Mouse (Mus musculus): ENCODE results near the gene Atp6v0d1.

The Atp6v0d1 gene

DNA sequence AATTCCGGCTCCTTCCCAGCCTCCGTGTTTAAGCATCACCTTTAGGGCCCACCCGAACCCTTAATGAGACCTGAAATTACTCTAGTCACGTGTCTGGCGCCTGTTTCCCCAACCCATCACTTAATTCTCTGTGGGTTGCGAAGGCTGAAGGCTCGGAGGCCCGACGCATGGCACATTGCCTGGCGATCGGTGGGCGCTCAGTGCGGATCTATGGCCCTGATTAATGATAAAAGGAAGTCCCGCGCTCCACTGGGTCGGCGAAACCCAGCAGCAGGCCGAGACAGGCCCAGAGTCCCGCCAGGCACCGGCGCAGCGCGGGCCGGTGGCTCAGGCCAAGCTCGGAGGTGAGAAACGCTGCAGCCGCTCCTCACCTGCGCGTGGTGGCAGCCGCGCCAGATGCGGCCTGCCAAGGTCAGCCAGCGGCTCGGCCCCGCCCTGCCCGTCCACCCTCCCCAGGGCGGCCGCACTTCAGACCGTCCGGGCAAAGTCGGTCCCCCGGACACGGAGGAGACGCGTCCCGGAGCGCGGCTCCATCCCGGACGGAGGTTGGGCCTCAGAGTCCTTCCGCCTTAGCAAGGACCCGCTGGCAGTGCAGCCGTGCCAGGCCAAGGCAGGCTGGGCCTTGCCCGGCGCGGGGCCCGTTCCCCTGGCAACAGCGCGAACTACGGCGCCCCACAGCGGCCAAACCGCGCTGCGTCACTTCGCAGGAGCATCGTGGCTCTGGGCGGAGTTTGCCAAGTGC is 69.2 kb downstream of the Atp6v0d1 start, which contains the start of gene Zdhhc1:
Zdhhc1 (minus strand) TSS at position 464 of the 742 bp plus-strand sequence.
- DNase-seq: peak; percentile 65 to 82

DNA sequence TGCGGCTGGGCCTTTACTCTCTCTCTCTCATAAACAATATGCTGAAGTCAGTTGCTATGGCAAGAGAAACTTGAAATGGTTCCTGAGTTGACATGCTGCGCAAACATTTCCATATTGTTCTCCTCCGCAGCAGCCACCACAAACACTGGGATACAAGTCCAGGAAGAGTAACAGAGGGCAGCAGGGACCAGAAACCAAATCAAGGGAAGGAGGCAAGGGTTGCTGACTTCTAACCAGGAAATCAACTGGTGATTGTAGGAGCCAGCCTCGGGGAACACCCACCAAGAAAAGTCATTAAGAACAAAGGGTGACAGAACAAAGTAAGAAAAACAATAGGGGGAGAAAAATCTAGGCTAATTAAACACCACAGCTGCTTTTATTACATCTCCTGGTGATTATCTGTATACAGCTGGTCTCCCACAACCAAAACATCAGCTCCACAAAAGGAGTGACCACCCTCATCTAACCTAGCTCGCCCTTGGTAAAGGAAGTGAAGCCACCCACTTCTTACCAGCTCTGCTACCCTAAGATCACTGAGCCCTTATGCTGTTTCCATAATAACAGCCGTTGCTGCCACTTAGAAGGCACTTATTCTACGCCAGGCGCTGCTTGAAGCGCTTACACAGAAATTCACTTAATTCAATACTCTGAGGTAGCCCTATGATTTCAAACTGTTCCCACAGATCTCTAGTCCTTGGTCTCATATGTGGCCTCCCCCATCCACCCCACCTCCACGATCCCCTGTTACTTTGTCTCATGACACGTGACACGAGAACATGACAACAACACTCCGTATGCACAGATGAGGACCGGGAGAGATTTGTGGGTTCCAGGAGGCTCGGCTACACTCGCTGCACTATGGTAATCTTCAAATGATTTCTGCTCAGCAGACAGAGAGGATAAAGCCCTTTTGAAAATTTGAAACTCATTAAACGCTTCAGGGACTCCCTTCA is 70.2 kb downstream of the Atp6v0d1 start:
- no peak for DNase-seq

- DNase-seq: no peak
Measured at GRCm38 (mm10) chr8:105494566-105494965, 71.3 kb downstream of the Atp6v0d1 start.

GRCm38 (mm10) chr8:105493495-105493894 is 72.4 kb downstream of the Atp6v0d1 start:
- no peak for DNase-seq

DNA sequence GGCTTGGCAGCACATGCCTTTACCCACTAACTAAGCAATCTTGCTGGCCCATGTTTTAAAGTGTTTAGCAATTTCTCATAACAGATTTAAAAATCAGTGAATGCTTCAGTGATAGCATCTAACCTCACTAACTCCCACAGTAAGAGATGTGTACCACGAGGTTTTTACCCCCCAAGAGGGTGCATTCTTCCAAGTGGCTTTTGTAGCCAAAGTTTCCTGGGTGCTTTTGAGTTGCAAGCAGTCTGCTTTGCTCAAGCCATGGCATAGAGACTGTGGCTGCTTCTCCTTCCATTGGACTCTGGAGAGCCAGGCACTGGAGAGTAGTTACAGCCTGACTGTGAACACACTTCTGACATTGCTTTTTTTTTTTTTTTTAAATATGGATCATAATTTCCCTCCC is 76.6 kb downstream of the Atp6v0d1 start:
- DNase-seq: no peak

DNA sequence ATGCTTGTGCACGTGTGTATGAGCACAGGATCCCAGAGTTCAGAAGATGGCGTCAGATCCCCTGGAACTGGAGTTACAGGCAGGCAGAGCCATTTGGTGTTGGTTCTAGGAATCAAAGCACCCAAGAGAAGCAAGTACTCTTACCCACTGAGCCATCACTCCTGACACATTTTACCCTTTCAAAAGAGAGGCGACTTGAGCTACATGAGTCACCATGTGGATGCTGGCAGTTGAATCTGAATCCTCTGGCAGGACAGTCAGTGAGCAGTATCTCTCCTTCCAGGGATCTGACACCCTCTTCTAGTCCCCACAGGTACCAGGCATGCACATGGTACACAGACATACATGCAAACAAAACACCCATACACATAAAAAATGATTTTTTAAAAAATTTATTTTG is 77.8 kb downstream of the Atp6v0d1 start:
- no peak for DNase-seq

DNA sequence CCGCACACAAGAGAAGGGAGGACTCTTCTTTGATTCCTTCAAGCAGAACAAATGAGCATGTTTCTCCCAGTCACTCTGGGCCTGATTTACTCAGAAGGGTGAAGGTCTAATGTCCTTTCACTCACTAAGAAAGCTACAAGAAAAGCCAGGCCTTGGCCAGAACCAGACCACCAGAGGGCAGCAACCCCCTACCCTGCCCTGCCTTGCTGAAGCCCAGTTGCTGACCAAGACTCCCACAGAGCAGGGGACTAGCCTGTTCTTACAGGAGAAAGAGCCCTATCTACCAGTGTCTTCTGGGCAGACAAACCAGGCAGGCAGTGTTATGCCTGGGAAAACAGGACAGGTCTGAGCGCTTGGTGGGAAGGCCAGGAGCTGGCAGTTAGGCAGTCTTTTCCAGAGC is 81.5 kb downstream of the Atp6v0d1 start:
- DNase-seq: peak in 1 of 2 experiments; percentile 34

DNA sequence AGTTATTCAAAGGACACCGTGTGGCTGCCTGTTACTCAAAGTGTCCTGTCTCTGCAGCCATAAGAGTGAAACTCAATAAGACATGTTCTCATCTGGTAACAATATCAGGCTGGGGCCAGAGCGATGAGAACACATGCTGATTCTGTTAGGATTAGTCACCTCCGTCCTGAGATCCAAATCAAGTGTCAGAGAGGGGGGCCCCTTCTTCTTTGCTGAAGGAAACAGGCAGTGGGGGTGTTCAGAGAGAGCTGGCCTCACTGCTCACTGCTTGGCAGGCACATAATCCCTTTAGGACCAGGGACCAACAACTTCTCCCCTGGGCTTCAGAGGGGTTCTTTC is 81.8 kb downstream of the Atp6v0d1 start:
- no peak for DNase-seq

- DNase-seq: no peak
Measured at GRCm38 (mm10) chr8:105483212-105484029, 82.4 kb downstream of the Atp6v0d1 start.

GRCm38 (mm10) chr8:105482123-105482522 is 83.7 kb downstream of the Atp6v0d1 start:
- no peak for DNase-seq

DNA sequence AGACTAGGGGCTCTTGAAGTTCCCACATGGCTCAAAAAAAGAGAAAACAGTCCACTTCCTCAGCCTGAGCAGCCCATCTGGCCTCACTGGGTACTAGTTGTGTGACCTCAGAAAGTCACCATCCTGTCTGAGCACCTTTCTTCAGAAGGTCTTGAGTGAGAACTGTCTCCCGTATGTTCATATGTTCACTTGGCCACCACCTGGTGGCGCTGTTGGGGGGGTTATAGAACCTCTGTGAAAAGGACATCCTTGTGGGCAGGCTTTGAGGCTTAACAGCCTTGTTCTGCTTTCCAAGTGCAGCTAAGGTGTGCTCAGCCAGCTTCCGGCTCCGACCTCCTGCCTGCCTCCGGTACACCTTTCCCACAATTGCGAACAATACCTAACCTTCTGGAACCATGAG is 84.4 kb downstream of the Atp6v0d1 start:
- peak in 1 of 2 experiments; percentile 26 for DNase-seq

DNA sequence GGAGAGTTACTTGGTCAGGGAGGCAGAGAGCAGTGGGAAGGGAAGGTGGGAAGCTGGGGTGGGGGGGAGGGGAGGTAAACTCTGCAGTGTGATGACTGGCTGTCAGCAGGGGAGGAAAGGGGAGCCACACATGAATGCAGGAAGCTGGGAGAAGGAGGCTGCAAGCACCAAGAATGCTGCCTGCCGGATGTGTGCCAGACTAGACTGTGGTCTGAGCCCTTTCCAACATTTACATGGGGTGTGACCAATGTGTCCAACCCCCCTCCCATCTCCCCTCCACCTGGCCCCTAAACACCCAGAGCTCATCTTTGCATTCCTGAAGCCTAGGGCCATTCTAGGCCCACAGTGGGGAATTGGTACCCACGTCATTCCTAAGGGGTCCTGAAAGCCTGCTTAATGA is 84.8 kb downstream of the Atp6v0d1 start:
- DNase-seq: no peak

DNA sequence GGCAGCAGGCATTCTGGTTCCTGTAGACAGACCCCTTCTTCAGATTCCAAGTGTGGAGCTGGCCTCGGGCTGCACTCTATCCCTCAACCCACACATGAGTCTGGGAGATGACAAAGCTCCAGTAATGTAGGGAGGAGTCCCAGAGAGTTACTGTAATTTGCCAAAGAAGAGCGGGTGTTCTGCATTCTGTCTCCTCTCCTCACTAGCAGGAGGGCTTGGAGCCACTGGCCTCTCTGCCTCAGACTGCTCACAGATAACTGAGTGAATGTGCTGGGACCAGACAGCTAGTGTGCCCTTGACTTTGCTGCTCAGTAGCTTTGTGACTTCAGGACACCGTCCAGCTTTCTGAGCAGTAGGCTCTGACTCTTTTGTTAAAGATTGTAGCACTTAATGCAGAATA is 88.1 kb downstream of the Atp6v0d1 start:
- DNase-seq: no peak

- DNase-seq: peak in 1 of 2 experiments; percentile 35
Measured at GRCm38 (mm10) chr8:105476628-105477413, 89.0 kb downstream of the Atp6v0d1 start.

DNA sequence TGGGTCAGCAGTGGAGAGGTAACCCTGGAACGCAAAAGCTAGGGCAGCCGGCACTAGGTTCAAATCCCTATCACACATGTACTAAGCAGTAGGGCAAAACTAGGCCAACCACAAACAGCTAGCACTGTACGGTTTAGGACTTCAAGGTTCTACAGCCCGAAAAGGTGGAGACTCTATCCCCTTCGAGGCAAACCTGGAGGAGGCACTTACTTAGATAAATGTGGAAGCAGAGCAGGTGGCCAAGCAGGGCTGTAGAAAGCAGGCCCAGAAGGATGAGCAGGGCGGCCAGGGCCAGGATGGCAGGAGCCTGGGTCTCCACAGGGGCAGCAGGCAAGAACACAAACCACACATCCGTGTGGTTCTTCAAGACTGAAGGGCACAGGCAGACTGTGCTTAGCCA is 89.7 kb downstream of the Atp6v0d1 start:
- DNase-seq: no peak

GRCm38 (mm10) chr8:105475742-105476141 is 90.1 kb downstream of the Atp6v0d1 start:
- DNase-seq: no peak

DNA sequence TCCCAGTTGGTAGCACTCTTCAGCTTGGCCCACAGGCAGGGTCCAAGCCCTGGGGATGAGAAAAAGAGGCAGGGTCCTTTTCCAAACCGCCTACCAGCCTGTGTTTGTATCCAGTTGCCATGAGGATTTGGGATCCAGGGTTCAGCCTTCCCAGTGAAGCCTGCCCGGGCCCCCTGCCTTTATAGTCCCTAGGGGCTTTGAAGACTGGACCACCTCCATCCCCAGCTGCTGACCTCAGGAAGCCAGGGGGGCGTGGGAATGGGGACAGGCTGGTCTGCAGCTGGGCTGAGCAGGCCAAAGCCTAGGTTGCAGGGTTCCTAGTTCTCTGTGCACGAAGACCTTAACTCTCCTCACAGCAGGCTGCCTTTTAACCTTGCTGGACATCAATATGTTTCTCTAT is 90.6 kb downstream of the Atp6v0d1 start:
- no peak for DNase-seq

DNA sequence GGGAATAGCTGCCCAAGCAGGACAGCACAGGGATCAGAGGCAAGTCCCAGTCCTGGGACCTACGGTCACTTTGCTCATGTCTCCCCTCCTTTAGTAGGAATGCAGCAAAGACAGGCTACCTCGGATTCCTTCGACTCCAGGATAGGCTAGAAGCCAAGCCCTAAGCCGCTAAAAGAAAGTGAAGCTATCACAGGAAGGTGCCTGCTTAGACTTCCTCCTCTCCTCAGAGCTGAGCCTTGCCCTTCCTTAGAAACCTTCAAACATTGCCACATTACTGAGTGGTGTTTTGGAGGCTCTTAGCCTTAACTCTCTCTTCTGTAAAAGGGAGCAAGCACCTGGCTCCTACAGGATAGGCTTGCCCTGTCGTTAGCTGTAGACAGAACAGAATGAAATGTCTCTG is 91.2 kb downstream of the Atp6v0d1 start:
- DNase-seq: no peak

Data from spleen, adult 18-20 months (tissue).